Mouse (Mus musculus) left cerebral cortex, postnatal 4 days (tissue): ENCODE results near the gene Slc22a23. TPM values are rescaled to one million over a fixed set of nuclear protein-coding genes. Genes with fewer than 3 reads are reported as not detected.

Experiments used
- total RNA-seq, 2 experiments: library from RNA; stranded (reverse); gene quantifications; 2 replicates each; pipeline ENCODE4 v1.2.3; 2021

Slc22a23 gene
- total RNA-seq, 2 experiments from 2014 or later: 78.6 to 83.1 TPM

Other genes starting within 250 kb of the Slc22a23 start
- 1,000 to 10,000 TPM; 3,894 to 3,983 TPM for gene Tubb2b, start 214.7 kb downstream of the Slc22a23 start, total RNA-seq
- 10 to 100 TPM; 45.5 to 46.4 TPM for gene Psmg4, start 182.2 kb downstream of the Slc22a23 start, total RNA-seq